Mouse (Mus musculus) C2C12 (cell line): ENCODE data around the gene Cdc37l1. TPM values are rescaled to one million over a fixed set of nuclear protein-coding genes. Genes with fewer than 3 reads are reported as not detected.

Experiments used
- H3K27me3 ChIP-seq: one replicate; pipeline ENCODE4 v1.6.1; 2011; ENCODE audit not compliant: control insufficient read depth, insufficient read depth, insufficient read length
- H3K36me3 ChIP-seq: one replicate; pipeline ENCODE4 v1.6.1; 2011; ENCODE audit not compliant: control insufficient read depth, insufficient read depth
- H3K4me3 ChIP-seq: one replicate; pipeline ENCODE4 v1.5.1; 2011; ENCODE audit warnings: mild to moderate bottlenecking, control low read depth; ENCODE audit not compliant: poor library complexity, insufficient read depth, severe bottlenecking
- H3K79me2 ChIP-seq: one replicate; pipeline ENCODE4 v1.6.1; 2011; ENCODE audit not compliant: control insufficient read depth, insufficient read depth
- H3K79me3 ChIP-seq: one replicate; pipeline ENCODE4 v1.6.1; 2011; ENCODE audit warnings: low read depth, control low read depth
- H3ac ChIP-seq: one replicate; pipeline ENCODE3; 2011; ENCODE audit warnings: low read depth; ENCODE audit not compliant: control insufficient read depth, insufficient read length
- CEBPB ChIP-seq: IDR thresholded peaks from one replicate; pipeline ENCODE4 v1.6.1; 2011; ENCODE audit warnings: low read depth, mild to moderate bottlenecking, control low read depth, moderate library complexity
- CTCF ChIP-seq: IDR thresholded peaks from one replicate; pipeline ENCODE4 v1.5.1; 2011; ENCODE audit not compliant: control insufficient read depth, insufficient read depth, insufficient read length
- FOSL1 ChIP-seq: IDR thresholded peaks from one replicate; pipeline ENCODE4 v1.8.0; 2011; ENCODE audit warnings: mild to moderate bottlenecking, low read length; ENCODE audit not compliant: poor library complexity, insufficient read depth, severe bottlenecking
- MAX ChIP-seq: IDR thresholded peaks from one replicate; pipeline ENCODE4 v1.6.1; 2011; ENCODE audit warnings: mild to moderate bottlenecking, control low read depth
- MYOD1 ChIP-seq: IDR thresholded peaks from one replicate; pipeline ENCODE4 v1.6.1; 2011; ENCODE audit warnings: low read depth; ENCODE audit not compliant: control insufficient read depth, insufficient read length
- MYOG ChIP-seq: IDR thresholded peaks from one replicate; pipeline ENCODE4 v1.6.1; 2011; ENCODE audit not compliant: control insufficient read depth, insufficient read length; ENCODE audit errors: extremely low read depth
- USF1 ChIP-seq: IDR thresholded peaks from one replicate; pipeline ENCODE4 v1.6.1; 2011; ENCODE audit warnings: low read depth, mild to moderate bottlenecking, control low read depth, moderate library complexity
- polyA plus RNA-seq: library from polyadenylated mRNA; unstranded; fragments of >200 nt; fragmentation: generic; extraction: Trizol; gene quantifications from one replicate; pipeline ENCODE4 v1.2.1, GENCODE M21; 2012; ENCODE audit warnings: missing spikeins

Cdc37l1 gene
- polyA plus RNA-seq, 1 experiment, result 6.4 TPM

DNA sequence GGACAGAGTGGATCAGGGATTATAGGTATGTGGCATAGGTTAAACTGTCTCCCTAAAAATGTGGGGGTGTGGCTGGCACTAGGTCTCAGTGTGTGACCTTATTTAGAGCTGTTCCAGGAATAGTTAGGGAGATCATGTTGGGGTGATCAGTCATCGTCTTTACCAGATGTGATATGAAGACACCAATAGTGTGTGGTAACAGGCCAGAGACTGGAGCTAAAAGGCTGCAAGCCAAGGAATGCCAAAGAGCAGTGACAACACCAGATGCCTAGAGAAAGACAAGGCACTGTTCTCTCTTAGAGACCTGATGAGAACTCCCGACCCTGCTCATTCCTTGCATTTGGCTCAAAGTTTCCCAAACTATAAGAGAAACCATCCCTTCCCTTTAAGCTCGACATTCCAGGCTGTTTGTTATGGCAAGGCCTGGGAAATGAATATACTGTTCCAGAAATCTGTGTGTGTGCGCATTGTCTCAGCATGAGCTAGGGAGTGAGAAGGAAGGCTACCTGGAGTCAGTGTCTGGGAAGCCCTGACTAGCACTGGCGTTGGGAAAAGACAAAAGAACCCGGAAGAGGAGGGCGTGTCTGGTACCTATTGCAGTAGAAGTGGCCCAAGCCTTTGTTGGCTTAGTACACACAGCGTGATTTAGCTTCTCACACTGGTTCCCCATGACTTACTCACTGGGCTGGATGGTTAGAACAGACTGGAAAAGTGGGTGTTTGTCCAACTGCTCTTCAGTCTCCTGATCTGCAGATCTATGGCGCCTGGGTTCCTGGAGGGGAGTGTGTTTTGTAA, 60.2 kb downstream of the Cdc37l1 start:
- H3K79me2 ChIP-seq, result peaks cover 19% of the 10 kb centered on the region
- no peak overlapping the region for H3ac ChIP-seq
- H3K36me3 ChIP-seq, result no peaks in the 10 kb centered on the region
- no peaks in the 10 kb centered on the region for H3K79me3 ChIP-seq
- TF ChIP-seq MAX, result no peak
- TF ChIP-seq MYOG, result no peak
- no peak for TF ChIP-seq MYOD1
- TF ChIP-seq CEBPB, result no peak
- no peak for TF ChIP-seq CTCF
- no peak for TF ChIP-seq USF1
- no peak for TF ChIP-seq FOSL1
- no peaks in the 10 kb centered on the region for H3K27me3 ChIP-seq
- no peak overlapping the region for H3K4me3 ChIP-seq

DNA sequence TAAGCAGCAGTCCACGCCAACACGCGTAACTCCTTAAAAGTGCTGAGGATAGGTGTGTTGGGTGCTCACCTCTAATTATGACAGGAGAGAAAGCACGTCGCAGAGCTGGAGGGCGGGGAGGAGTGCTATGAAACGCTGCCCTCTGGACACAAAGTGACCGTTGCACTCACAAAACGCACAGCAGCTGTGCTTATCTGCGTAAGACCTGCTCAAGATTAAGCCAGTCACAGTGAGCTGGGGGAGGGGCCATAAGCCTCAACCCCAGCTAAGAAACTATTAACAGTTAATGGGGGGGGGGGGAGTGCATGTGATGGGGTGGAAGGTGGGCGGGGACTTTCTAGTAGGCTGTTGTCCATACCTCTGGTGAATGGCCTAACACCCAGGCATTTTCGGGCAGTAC, 62.6 kb downstream of the Cdc37l1 start:
- TF ChIP-seq MYOG, result no peak
- TF ChIP-seq FOSL1, result no peak
- no peak for TF ChIP-seq CEBPB
- no peak for TF ChIP-seq MAX
- no peak for TF ChIP-seq USF1
- no peak for TF ChIP-seq MYOD1
- no peaks in the 10 kb centered on the region for H3K36me3 ChIP-seq
- H3K4me3 ChIP-seq, result no peak overlapping the region
- no peaks in the 10 kb centered on the region for H3K27me3 ChIP-seq
- no peaks in the 10 kb centered on the region for H3K79me3 ChIP-seq
- no peak overlapping the region for H3ac ChIP-seq
- H3K79me2 ChIP-seq, result no peaks in the 10 kb centered on the region

DNA sequence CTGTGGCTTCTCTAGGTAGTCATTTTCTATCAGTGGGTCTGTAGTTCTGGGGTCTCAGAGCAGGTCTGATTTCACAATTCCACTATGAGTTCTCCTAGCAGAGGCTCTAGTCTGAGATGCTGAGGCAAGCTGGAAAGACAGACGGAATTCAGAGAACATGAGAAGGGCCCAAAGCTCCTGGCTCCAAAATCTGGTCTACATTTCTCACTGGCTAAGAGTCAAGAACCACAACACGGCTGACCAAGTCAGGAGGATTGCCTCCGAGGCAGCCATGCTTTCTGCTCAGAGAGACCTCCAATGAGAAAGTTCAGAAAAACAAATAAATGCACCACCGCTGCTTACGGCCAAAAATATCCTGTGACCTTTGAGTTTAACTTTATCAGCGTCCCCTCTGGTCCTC, 64.4 kb downstream of the Cdc37l1 start:
- Histone ChIP-seq H3ac (no peak overlapping the region), H3K27me3 (no peaks in the 10 kb centered on the region), H3K4me3 (no peak overlapping the region), H3K79me2 (no peaks in the 10 kb centered on the region), H3K79me3 (no peaks in the 10 kb centered on the region), H3K36me3 (no peaks in the 10 kb centered on the region)
- no peak for TF ChIP-seq MYOG
- no peak for TF ChIP-seq CEBPB
- TF ChIP-seq FOSL1, result no peak
- TF ChIP-seq MAX, result no peak
- no peak for TF ChIP-seq USF1
- no peak for TF ChIP-seq MYOD1
- no peak for TF ChIP-seq CTCF

DNA sequence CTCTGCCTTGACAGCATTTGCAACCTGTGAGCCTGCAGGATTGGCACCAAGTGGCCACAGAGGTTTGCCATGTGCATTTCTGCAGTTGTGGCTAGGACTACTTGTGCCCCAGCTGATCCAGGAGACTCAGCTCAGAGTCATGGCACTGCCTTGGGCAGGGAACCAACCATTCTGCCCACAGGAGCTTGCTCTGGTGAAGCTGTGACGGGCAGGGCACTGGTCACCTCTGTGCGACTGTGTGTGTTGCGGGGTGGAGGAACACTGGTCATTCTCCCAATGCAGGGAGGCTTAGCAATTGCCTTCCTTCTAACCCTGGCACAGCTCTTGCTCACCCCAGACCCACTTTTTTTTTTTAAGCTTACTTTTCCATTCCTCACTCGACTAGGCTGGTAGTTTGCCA, 65.3 kb downstream of the Cdc37l1 start:
- H3K4me3 ChIP-seq, result no peak overlapping the region
- no peaks in the 10 kb centered on the region for H3K79me2 ChIP-seq
- no peaks in the 10 kb centered on the region for H3K36me3 ChIP-seq
- TF ChIP-seq MAX, result no peak
- TF ChIP-seq FOSL1, result no peak
- no peak for TF ChIP-seq MYOG
- TF ChIP-seq CEBPB, result no peak
- TF ChIP-seq USF1, result no peak
- TF ChIP-seq MYOD1, result no peak
- TF ChIP-seq CTCF, result no peak
- no peaks in the 10 kb centered on the region for H3K79me3 ChIP-seq
- no peaks in the 10 kb centered on the region for H3K27me3 ChIP-seq
- no peak overlapping the region for H3ac ChIP-seq

DNA sequence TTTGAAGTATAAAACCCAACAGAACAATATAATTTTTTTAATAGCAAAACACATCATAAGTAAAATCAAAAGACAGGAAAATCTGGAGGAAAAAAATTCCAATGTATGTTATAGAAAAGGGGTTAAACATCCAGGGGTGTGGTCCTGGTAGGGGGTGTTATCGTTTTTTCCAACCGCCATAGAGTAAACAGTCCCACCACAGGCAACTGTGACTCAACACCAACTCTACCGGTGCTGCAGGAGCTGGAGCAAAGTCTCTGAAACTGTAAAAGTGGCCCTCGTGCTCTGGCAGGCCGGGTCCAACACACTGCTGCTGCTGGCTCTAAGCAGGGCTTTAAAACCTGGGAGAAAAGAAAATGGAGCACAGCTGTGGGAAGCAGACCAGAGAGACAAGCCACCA, 68.6 kb downstream of the Cdc37l1 start:
- no peak for TF ChIP-seq CTCF
- TF ChIP-seq FOSL1, result no peak
- no peak for TF ChIP-seq CEBPB
- no peak for TF ChIP-seq MYOG
- no peak for TF ChIP-seq MAX
- no peak for TF ChIP-seq MYOD1
- no peak for TF ChIP-seq USF1
- H3ac ChIP-seq, result no peak overlapping the region
- no peak overlapping the region for H3K4me3 ChIP-seq
- H3K79me3 ChIP-seq, result no peaks in the 10 kb centered on the region
- H3K27me3 ChIP-seq, result no peaks in the 10 kb centered on the region
- H3K36me3 ChIP-seq, result no peaks in the 10 kb centered on the region
- H3K79me2 ChIP-seq, result no peaks in the 10 kb centered on the region
